Mouse (Mus musculus): ENCODE data around the gene Efnb3.
"Not testable (repeated sequence)": the region's sequence is repeated elsewhere in the genome, so short reads cannot be mapped to it uniquely, and the experiment has no call there.

GRCm38 (mm10) chr11:69530281-69530680 is 29.7 kb downstream of the Efnb3 start:
- not testable (repeated sequence) for TF ChIP-seq GATA1, TAL1 (IDR thresholded peaks at IDR 0.05; ENCODE audit: low read length)

Data from erythroblast, embryonic 14.5 days (primary cell).